Mouse (Mus musculus): ENCODE results near the gene Ptma. TPM values are rescaled to one million over a fixed set of nuclear protein-coding genes. Genes with fewer than 3 reads are reported as not detected.

The Ptma gene
- polyA plus RNA-seq, 1 experiment, result 593 TPM

- H3K79me2 ChIP-seq (ENCODE audit: control insufficient read depth, insufficient read depth), result no peaks in the 10 kb centered on the region
- peaks cover 11% of the 10 kb centered on the region for H3K36me3 ChIP-seq (ENCODE audit: control insufficient read depth, insufficient read depth)
- TF ChIP-seq MAX (IDR thresholded peaks at IDR 0.05; ENCODE audit: low read depth), result no peak
- no peak overlapping the region for H3K4me2 ChIP-seq (ENCODE audit: low read depth)
- no peaks in the 10 kb centered on the region for H3K27me3 ChIP-seq (ENCODE audit: control insufficient read depth, insufficient read depth, insufficient read length)
- H3ac ChIP-seq (ENCODE audit: control insufficient read depth, insufficient read length), result no peak overlapping the region
- H3K4me3 ChIP-seq, result no peak overlapping the region
These were observed 42.9 kb downstream of the Ptma start for GRCm38 (mm10) chr1:86569292-86569860.

GRCm38 (mm10) chr1:86571381-86571780, 44.9 kb downstream of the Ptma start:
- no peak overlapping the region for H3ac ChIP-seq (ENCODE audit: control insufficient read depth, insufficient read length)
- no peak overlapping the region for H3K4me2 ChIP-seq (ENCODE audit: low read depth)
- H3K79me2 ChIP-seq (ENCODE audit: control insufficient read depth, insufficient read depth), result no peaks in the 10 kb centered on the region
- TF ChIP-seq MYOG (IDR thresholded peaks at IDR 0.05; ENCODE audit: control insufficient read depth in 1 of 3, insufficient read depth in 1 of 3, insufficient read length in 2 of 3, low read depth in 2 of 3), result no peak
- no peak for TF ChIP-seq USF1 (IDR thresholded peaks at IDR 0.05; ENCODE audit: low read depth)
- no peak for TF ChIP-seq SRF (IDR thresholded peaks at IDR 0.05; ENCODE audit: control insufficient read depth, insufficient read length, low read depth)
- TF ChIP-seq CEBPB (IDR thresholded peaks at IDR 0.05; ENCODE audit: insufficient read depth, poor library complexity, severe bottlenecking), result peak; percentile 64; the same call in 1 of the 2 replicates
- no peak for TF ChIP-seq MAX (IDR thresholded peaks at IDR 0.05; ENCODE audit: low read depth)
- no peak for TF ChIP-seq TCF3 (IDR thresholded peaks at IDR 0.05; ENCODE audit: insufficient read length, low read depth)
- no peak for TF ChIP-seq E2F4 (IDR thresholded peaks at IDR 0.05; ENCODE audit: insufficient read depth)
- TF ChIP-seq MYOD1 (IDR thresholded peaks at IDR 0.05; ENCODE audit: control insufficient read depth in 1 of 3, insufficient read length in 2 of 3, low read depth in 2 of 3), result no peak
- no peak for TF ChIP-seq POLR2A (IDR thresholded peaks at IDR 0.05; ENCODE audit: insufficient read length, low read depth)
- H3K4me3 ChIP-seq, result no peak overlapping the region
- H3K27me3 ChIP-seq (ENCODE audit: control insufficient read depth, insufficient read depth, insufficient read length), result no peaks in the 10 kb centered on the region
- H3K36me3 ChIP-seq (ENCODE audit: control insufficient read depth, insufficient read depth), result peaks cover 7% of the 10 kb centered on the region

- H3K4me2 ChIP-seq (ENCODE audit: low read depth), result no peak overlapping the region
These were observed 45.4 kb downstream of the Ptma start for GRCm38 (mm10) chr1:86571941-86572340.

More at GRCm38 (mm10) chr1:86571941-86572340, 45.4 kb downstream of the Ptma start:
- Histone ChIP-seq H3K27me3 (ENCODE audit: control insufficient read depth, insufficient read depth, insufficient read length) (no peaks in the 10 kb centered on the region), H3ac (ENCODE audit: control insufficient read depth, insufficient read length) (no peak overlapping the region), H3K36me3 (ENCODE audit: control insufficient read depth, insufficient read depth) (peaks cover 3% of the 10 kb centered on the region), H3K4me3 (no peak overlapping the region), H3K79me2 (ENCODE audit: control insufficient read depth, insufficient read depth) (no peaks in the 10 kb centered on the region)
- TF ChIP-seq TCF3 (IDR thresholded peaks at IDR 0.05; ENCODE audit: insufficient read length, low read depth) (no peak), MAX (IDR thresholded peaks at IDR 0.05; ENCODE audit: low read depth) (no peak), MYOG (IDR thresholded peaks at IDR 0.05; ENCODE audit: control insufficient read depth in 1 of 3, insufficient read depth in 1 of 3, insufficient read length in 2 of 3, low read depth in 2 of 3) (no peak), USF1 (IDR thresholded peaks at IDR 0.05; ENCODE audit: low read depth) (no peak), REST (IDR thresholded peaks at IDR 0.05; ENCODE audit: insufficient read depth, insufficient read length) (no peak), TCF12 (IDR thresholded peaks at IDR 0.05; ENCODE audit: insufficient read depth, poor library complexity, severe bottlenecking) (no peak), MYOD1 (IDR thresholded peaks at IDR 0.05; ENCODE audit: control insufficient read depth in 1 of 3, insufficient read length in 2 of 3, low read depth in 2 of 3) (no peak), POLR2AphosphoS2 (IDR thresholded peaks at IDR 0.05; ENCODE audit: insufficient read length, low read depth) (no peak), POLR2A (IDR thresholded peaks at IDR 0.05; ENCODE audit: insufficient read length, low read depth) (no peak)

Other genes starting within 250 kb of the Ptma start
- gene B3gnt7, start 223.9 kb upstream of the Ptma start, polyA plus RNA-seq (2012; fragmentation: generic; extraction: Trizol), result not detected
- gene Ncl, start 167.3 kb upstream of the Ptma start, polyA plus RNA-seq (2012; fragmentation: generic; extraction: Trizol), result 131 TPM
- not detected for gene Nmur1, start 100.5 kb upstream of the Ptma start, polyA plus RNA-seq (2012; fragmentation: generic; extraction: Trizol)
- gene Tex44, start 100.4 kb upstream of the Ptma start, polyA plus RNA-seq (2012; fragmentation: generic; extraction: Trizol), result not detected
- 50.0 TPM for gene Pde6d, start 55.9 kb downstream of the Ptma start, polyA plus RNA-seq (2012; fragmentation: generic; extraction: Trizol)
- gene Cops7b, start 56.2 kb downstream of the Ptma start, polyA plus RNA-seq (2012; fragmentation: generic; extraction: Trizol), result 20.4 TPM
- 0.14 TPM for gene Nppc, start 143.8 kb downstream of the Ptma start, polyA plus RNA-seq (2012; fragmentation: generic; extraction: Trizol)
- 13.7 TPM for gene Dis3l2, start 177.1 kb downstream of the Ptma start, polyA plus RNA-seq (2012; fragmentation: generic; extraction: Trizol)